Mouse (Mus musculus) left cerebral cortex, adult 18-20 months (tissue): ENCODE data around the gene Iah1. TPM values are rescaled to one million over a fixed set of nuclear protein-coding genes. Genes with fewer than 3 reads are reported as not detected.

Experiments used
- DNase-seq, 2 experiments: peaks; one replicate each; pipeline ENCODE4 v3.0.0; 2021 to 2022; ENCODE audit warnings: low spot score in 2 of 2, mixed read lengths in 1 of 2
- total RNA-seq, 2 experiments: library from RNA; stranded (reverse); gene quantifications; 2 replicates each; pipeline ENCODE4 v1.2.3; 2021

Iah1 gene
- total RNA-seq, 2 experiments from 2014 or later: 12.3 to 13.0 TPM

- DNase-seq: no peak
Measured at GRCm38 (mm10) chr12:21364624-21365435, 48.6 kb downstream of the Iah1 start.

GRCm38 (mm10) chr12:21368376-21369086 lies 52.3 kb downstream of the Iah1 start:
- DNase-seq: no peak

GRCm38 (mm10) chr12:21369087-21369410 lies 52.9 kb downstream of the Iah1 start:
- DNase-seq: no peak

DNA sequence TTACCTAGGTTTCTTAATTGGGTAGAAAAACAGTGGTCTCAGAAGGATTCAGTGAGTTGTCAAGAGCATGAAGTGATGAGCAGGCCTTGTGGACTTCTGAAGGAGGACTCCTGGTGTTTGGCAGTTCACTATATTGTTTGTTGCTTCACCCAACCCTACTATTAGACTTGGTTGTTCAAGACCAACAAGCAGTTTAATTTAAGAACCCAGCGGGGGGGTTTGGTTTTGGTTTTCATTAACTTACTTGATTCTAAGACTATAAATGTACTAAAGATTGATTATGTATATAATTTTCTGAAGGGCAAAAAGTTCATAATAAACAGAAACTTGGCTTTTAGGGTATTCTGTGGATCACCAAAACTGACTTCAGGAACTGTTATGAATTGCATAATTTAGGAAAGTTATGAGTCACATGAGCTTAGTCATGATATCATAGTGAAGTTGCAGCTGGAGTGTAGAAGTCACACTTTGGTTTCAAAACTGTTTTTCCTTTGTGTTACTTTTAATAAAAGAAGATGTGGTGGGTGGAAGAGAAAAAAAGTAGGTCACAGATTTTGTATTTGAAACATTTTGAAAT lies 53.9 kb downstream of the Iah1 start:
- no peak for DNase-seq

GRCm38 (mm10) chr12:21373100-21373819 lies 57.1 kb downstream of the Iah1 start, which contains the start of gene Adam17:
Adam17 (minus strand) TSS chr12:21373632.
- DNase-seq: peak; percentile 95 to 97

Other genes with a start within 250 kb of the Iah1 start
- 10 to 100 TPM; 44.4 to 48.8 TPM for gene Cpsf3, start 31.0 kb upstream of the Iah1 start, total RNA-seq
- 10 to 100 TPM; 41.1 to 43.1 TPM for gene Itgb1bp1, start 30.1 kb upstream of the Iah1 start, total RNA-seq
- gene Adam17, start 57.2 kb downstream of the Iah1 start, total RNA-seq: 10 to 100 TPM; 14.1 to 15.4 TPM
- 100 to 1,000 TPM; 437 to 458 TPM for gene Ywhaq, start 101.2 kb downstream of the Iah1 start, total RNA-seq